Mouse (Mus musculus): ENCODE results near the gene Ikbke.

DNA sequence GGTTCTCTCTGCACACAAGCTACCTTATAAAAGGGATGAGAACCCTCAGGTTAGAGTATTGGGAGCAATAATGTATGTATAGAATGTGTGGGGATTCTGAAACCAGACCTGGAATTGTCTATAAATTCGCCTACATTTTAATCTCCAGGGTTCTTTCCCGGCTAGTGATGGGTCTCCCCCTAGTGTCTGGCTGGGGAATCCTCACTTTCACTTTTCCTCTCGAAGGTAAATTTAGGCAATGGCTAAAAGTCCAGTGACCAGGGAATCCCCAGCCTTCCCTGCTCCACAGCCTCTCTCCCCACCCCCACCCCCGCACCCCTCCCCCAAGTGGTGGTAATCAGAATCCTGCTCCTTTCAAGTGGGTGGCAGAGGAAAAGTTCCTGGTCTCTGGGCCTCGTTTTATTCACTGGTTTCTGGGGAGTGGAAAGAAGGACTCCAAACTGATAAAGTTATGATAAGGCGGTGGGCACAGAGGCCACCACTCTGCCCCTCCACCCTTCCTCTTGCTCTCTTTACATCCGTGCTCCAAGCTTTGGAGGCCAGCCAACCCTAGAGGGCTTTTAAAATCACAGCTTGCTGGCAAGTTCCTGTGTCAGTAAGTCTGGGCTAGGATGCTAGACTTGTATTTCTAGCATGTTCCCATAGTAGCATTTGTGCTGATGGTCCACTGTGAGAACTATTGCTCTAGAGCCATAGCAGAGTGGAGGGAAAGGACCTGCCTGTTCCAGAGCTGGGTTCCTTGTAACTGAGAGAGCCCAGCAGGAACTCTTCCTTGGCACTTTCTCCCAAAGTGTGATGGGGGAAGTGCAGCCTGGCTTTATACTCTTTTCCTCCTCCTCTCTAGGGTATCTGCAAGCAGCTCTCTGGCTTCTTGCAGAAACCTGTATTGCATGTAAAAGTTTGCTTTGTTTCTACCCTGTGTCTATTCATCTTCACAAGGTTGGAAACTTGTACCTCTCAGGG, 32.7 kb downstream of the Ikbke start:
- TF ChIP-seq EP300 (IDR thresholded peaks at IDR 0.05; ENCODE audit: low read depth) (no peak), CTCF (IDR thresholded peaks at IDR 0.05; ENCODE audit: low read depth) (peak; percentile 74)
